Mouse (Mus musculus) forebrain, postnatal 0 days (tissue): ENCODE measurements at regions not wholly inside any gene's neighbourhood (a gene's known extent, or its start where the extent isn't known, plus 50 kb on each side); places are given as distances from the start of the nearest gene placed in this dataset.
A peak's percentile ranks its signal among the peaks of the same experiment; 100 is the strongest.

Source experiments
- ATAC-seq: fragments of 200-750 bp; cut with Nextera tagmentation; 2 replicates; pipeline ENCODE4 v1.8.0; 2017; ENCODE audit warnings: mild to moderate bottlenecking, moderate library complexity
- DNase-seq: peaks from one replicate; pipeline ENCODE4 v3.0.0-alpha.2; 2015
- H3K27ac ChIP-seq: fragments of 300-500 bp; sonication (generic); 2 replicates; pipeline ENCODE4 v1.5.1; 2014; ENCODE audit warnings: low read depth, mild to moderate bottlenecking, antibody characterized with exemption, low read length, moderate library complexity, mixed read lengths
- H3K27me3 ChIP-seq: fragments of 300-500 bp; sonication (generic); 2 replicates; pipeline ENCODE4 v1.6.1; 2014; ENCODE audit warnings: mild to moderate bottlenecking, low read length, mixed read lengths; ENCODE audit not compliant: insufficient read depth
- H3K36me3 ChIP-seq: fragments of 300-500 bp; sonication (generic); 2 replicates; pipeline ENCODE4 v1.6.1; 2014; ENCODE audit warnings: mild to moderate bottlenecking, moderate library complexity; ENCODE audit not compliant: insufficient read depth
- H3K4me1 ChIP-seq: fragments of 300-500 bp; sonication (generic); 2 replicates; pipeline ENCODE4 v1.6.1; 2014; ENCODE audit warnings: antibody characterized with exemption; ENCODE audit not compliant: insufficient read depth
- H3K4me2 ChIP-seq: fragments of 300-500 bp; sonication (generic); 2 replicates; pipeline ENCODE4 v1.6.1; 2014; ENCODE audit warnings: low read depth, mild to moderate bottlenecking, moderate library complexity
- H3K4me3 ChIP-seq: fragments of 300-500 bp; sonication (generic); 2 replicates; pipeline ENCODE4 v1.5.1; 2014; ENCODE audit warnings: low read depth, low read length, mixed read lengths
- H3K9ac ChIP-seq: fragments of 300-500 bp; sonication (generic); 2 replicates; pipeline ENCODE4 v1.6.1; 2014; ENCODE audit warnings: mild to moderate bottlenecking
- H3K9me3 ChIP-seq: fragments of 300-500 bp; sonication (generic); 2 replicates; pipeline ENCODE4 v1.6.1; 2016; ENCODE audit warnings: low read length
- CTCF ChIP-seq: sonication (generic); IDR thresholded peaks from 2 replicates; pipeline ENCODE4 v1.5.1; 2016; ENCODE audit warnings: antibody characterized with exemption, control low read depth, low read depth
- WGBS: fragments of 180-500 bp; shearing (Covaris S2); extraction: QIAGEN DNeasy Blood & Tissue Kit; methylation state at CpG from one replicate; pipeline ENCODE4 v1.1.7; 2014; 5-methylcytosine and 5-hydroxymethylcytosine counted together

DNA sequence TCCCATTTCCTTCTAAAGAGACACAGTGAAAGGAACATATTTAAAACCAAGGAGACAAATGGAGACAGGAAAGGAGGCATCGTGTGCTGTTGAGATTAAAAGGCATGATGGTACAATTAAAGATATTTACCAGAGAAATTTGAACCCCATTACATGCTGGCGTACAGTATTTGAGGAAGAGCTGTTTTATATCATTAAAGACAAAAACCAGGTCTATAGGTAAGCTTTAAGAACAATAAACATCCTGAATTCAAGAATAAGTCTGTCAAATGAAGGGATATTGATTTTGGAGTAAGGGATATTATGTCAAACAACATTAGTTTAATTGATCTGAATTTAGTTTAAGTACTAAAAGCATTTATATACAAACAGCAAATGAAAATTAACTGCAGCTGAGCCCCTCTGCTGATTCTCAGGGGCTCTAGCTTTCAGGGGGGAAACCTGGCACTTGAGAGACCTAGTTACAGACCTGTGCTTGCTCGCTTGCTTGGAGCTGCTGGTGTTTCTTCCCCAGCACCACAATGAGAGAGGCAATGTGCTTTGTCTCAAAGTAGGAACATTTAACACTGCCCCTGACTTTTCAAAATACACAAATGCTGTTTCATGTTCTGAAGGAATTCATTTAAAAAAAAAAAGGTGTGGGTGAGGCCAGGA lies 189.8 kb upstream of the Nt5c1b start:
- no peaks in the 10 kb centered on the region for H3K36me3 ChIP-seq
- no peaks in the 10 kb centered on the region for H3K27me3 ChIP-seq
- H3K4me3 ChIP-seq = no peak overlapping the region
- TF ChIP-seq CTCF = no peak
- H3K4me2 ChIP-seq = no peak overlapping the region
- no peaks in the 10 kb centered on the region for H3K4me1 ChIP-seq
- DNase-seq (no peak), ATAC-seq (no peak)
- H3K9me3 ChIP-seq = no peaks in the 10 kb centered on the region
- no peak overlapping the region for H3K9ac ChIP-seq
- H3K27ac ChIP-seq = no peak overlapping the region
- WGBS = 52% methylated on average over 3 of the region's 3 CpGs

DNA sequence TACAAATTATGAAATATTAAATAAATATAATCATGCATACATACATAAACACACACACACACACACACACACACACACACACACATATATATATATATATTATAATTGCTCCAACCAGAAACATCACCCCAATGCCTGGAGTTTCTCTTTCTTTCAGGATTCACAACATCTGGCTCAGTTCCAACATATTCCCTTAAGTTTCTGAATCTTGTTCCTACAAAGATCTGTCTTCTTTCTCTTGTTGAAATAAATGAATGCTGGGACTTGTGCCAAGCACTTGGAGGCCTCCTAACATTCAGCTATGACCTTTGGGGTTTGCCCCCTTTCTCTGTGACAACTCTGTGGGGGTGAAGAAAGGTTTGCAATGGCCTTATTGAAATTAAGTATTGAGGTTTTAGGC lies 187.2 kb upstream of the Nt5c1b start:
- Histone ChIP-seq H3K4me3 (no peak overlapping the region), H3K9me3 (no peaks in the 10 kb centered on the region), H3K36me3 (no peaks in the 10 kb centered on the region), H3K4me1 (no peaks in the 10 kb centered on the region), H3K27me3 (no peaks in the 10 kb centered on the region), H3K9ac (no peak overlapping the region), H3K27ac (no peak overlapping the region), H3K4me2 (no peak overlapping the region)
- DNase-seq (no peak), ATAC-seq (no peak)
- no peak for TF ChIP-seq CTCF

DNA sequence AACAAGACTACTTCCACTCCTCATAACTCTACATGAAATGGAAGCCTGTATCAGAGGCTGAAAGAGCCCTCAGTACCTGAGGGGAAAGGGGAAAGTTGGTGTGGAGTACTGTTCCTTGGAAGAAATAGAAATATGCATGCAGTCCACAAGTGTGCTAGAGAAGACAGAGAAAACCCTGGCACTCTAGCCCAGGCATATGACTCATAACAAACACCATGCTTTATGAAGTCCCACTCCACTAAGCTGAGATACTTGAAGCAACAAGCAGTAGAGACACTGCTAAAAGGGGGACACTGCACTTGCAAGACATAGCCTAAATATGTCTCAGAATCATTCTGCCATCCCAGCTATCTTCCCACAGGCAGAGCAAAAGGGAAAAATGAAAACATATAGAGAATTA lies 183.2 kb upstream of the Nt5c1b start:
- ATAC-seq = no peak
- TF ChIP-seq CTCF = no peak
- no peaks in the 10 kb centered on the region for H3K4me1 ChIP-seq

DNA sequence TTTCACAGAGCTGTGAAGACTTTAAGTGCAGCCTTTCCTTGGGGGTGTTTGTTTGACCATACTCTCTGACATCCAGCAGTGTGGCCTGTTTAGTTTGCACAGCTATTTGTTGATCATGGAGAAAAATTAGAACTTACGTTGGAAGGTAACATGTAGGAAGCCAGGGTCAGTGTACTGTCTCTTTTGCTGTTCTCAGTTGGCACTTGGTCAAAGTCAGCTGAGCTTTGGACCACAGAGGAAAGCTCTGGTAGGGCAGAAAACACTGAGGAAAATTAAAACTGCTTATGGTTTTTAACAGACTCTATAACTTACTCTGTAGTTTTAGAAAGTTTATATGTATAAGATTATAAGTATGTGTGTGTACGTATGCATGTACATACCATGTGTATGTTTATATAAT lies 180.0 kb upstream of the Nt5c1b start:
- Histone ChIP-seq H3K4me1 (no peaks in the 10 kb centered on the region), H3K9ac (no peak overlapping the region), H3K4me2 (no peak overlapping the region), H3K9me3 (no peaks in the 10 kb centered on the region), H3K27ac (no peak overlapping the region), H3K36me3 (no peaks in the 10 kb centered on the region), H3K4me3 (no peak overlapping the region), H3K27me3 (no peaks in the 10 kb centered on the region)
- ATAC-seq (no peak), DNase-seq (no peak)
- whole genome bisulfite sequencing = 90% methylated on average over 2 of the region's 2 CpGs
- TF ChIP-seq CTCF = no peak

More for the DNA sequence above, 183.2 kb upstream of the Nt5c1b start:
- DNase-seq = no peak
- Histone ChIP-seq H3K9ac (no peak overlapping the region), H3K27me3 (no peaks in the 10 kb centered on the region), H3K4me3 (no peak overlapping the region), H3K4me2 (no peak overlapping the region), H3K36me3 (no peaks in the 10 kb centered on the region), H3K27ac (no peak overlapping the region), H3K9me3 (no peaks in the 10 kb centered on the region)

DNA sequence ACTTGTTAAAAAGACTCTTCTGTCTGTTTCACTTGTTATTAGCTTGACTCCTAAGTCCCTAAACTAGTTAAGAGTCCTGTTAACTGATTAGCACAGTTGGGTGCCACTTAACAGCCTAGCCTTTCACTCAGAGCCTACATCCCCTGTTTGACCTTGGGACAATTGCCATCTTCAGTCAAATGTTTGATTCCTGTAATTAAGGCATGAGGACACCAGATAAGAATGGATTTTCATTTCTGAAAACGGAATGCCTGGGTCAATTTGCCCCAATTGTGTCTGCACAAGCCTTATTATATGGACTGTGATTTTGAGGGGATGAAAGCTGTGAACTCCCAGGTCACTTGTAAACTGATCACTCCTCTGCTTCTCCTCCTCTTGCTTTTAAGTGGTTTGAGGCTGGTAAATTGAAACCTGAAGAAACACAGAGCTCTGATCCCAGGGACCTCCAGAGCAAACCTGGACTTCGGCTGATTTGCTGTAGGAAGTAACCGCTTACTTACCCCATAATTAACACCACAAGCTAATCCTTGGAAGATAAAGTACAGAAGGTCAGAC lies 171.8 kb upstream of the Nt5c1b start:
- no peak for TF ChIP-seq CTCF
- no peak overlapping the region for H3K9ac ChIP-seq
- 30% methylated on average over 3 of the region's 3 CpGs for WGBS
- no peak overlapping the region for H3K27ac ChIP-seq
- no peak overlapping the region for H3K4me3 ChIP-seq
- H3K4me1 ChIP-seq = no peaks in the 10 kb centered on the region
- H3K9me3 ChIP-seq = no peaks in the 10 kb centered on the region
- H3K36me3 ChIP-seq = no peaks in the 10 kb centered on the region
- no peaks in the 10 kb centered on the region; the same call in 1 of the 2 replicates for H3K27me3 ChIP-seq
- ATAC-seq (no peak), DNase-seq (no peak)
- H3K4me2 ChIP-seq = no peak overlapping the region

DNA sequence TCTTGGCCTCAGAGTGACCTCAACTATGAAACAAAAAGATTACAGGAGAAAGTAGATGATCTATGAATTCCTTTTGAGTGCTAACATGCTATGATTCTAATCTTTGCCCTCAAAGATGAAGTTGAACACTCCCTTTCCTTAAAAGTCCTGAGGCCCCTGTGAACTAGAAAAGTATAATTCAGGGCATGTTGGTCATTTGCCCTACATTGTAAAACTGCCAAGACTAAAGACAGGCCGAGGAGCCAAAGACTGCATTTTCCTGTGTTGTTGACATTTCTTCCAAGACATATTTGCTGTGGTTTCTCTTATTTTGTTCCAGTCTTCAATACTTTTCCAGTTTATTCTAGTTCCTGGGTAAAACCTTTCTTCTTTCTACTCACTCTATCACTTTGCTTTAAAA lies 159.9 kb upstream of the Nt5c1b start:
- Histone ChIP-seq H3K9me3 (no peaks in the 10 kb centered on the region), H3K4me1 (no peaks in the 10 kb centered on the region), H3K9ac (no peak overlapping the region), H3K4me3 (no peak overlapping the region), H3K36me3 (no peaks in the 10 kb centered on the region), H3K27ac (no peak overlapping the region), H3K27me3 (no peaks in the 10 kb centered on the region), H3K4me2 (no peak overlapping the region)
- TF ChIP-seq CTCF = no peak
- ATAC-seq = no peak
- DNase-seq = no peak
- WGBS = 78% methylated on average over 1 of the region's 1 CpGs

- no peaks in the 10 kb centered on the region for H3K27me3 ChIP-seq
- H3K4me3 ChIP-seq = no peak overlapping the region
- ATAC-seq = no peak
- TF ChIP-seq CTCF = 0 out of 2 replicates have a peak, but pooled peaks have one; percentile 2
- H3K27ac ChIP-seq = no peak overlapping the region
- H3K9me3 ChIP-seq = no peaks in the 10 kb centered on the region
- no peak for DNase-seq
- no peaks in the 10 kb centered on the region for H3K36me3 ChIP-seq
- no peak overlapping the region for H3K9ac ChIP-seq
- H3K4me1 ChIP-seq = no peaks in the 10 kb centered on the region
- 43% methylated on average over 4 of the region's 4 CpGs for WGBS
- H3K4me2 ChIP-seq = no peak overlapping the region
Observed at GRCm38 (mm10) chr12:10222821-10223220, 147.0 kb upstream of the Nt5c1b start.
